Mouse (Mus musculus): ENCODE data around the gene Tmem255b.

DNA sequence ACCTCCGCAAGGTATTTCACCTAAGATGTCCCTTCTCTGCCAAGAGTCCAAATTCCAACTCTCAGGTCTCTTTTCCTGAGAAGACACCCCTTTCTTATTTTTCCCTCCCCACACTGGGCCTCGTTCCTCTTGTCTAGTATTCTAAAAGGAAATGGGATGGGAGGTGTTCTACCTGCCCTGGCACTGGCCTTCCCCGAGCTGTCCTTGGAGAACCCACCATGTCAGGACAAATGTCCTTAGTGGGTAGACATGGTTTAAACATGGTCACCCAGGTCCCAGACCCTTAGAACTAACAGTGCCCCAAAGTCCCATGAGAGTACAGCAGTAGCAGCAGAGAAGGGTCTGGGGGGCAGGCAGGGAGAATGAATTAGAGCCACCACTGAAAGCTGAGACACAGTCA, 54.4 kb downstream of the Tmem255b start:
- TF ChIP-seq CTCF (conservative IDR thresholded peaks at IDR 0.05; ENCODE audit: low read length) = no peak
- TF ChIP-seq NANOG (IDR thresholded peaks at IDR 0.05; ENCODE audit: borderline replicate concordance, low read length) = no peak

Data from E14TG2a.4 (cell line).